Mouse (Mus musculus) gastrocnemius, postnatal 25 days (tissue): ENCODE measurements at regions not wholly inside any gene's neighbourhood (a gene's known extent, or its start where the extent isn't known, plus 50 kb on each side); places are given as distances from the start of the nearest gene placed in this dataset.
"Not testable (repeated sequence)": the region's sequence is repeated elsewhere in the genome, so short reads cannot be mapped to it uniquely, and the experiment has no call there.

ENCODE experiments used
- DNase-seq: peaks from one replicate; pipeline ENCODE4 v3.0.0; 2022

DNA sequence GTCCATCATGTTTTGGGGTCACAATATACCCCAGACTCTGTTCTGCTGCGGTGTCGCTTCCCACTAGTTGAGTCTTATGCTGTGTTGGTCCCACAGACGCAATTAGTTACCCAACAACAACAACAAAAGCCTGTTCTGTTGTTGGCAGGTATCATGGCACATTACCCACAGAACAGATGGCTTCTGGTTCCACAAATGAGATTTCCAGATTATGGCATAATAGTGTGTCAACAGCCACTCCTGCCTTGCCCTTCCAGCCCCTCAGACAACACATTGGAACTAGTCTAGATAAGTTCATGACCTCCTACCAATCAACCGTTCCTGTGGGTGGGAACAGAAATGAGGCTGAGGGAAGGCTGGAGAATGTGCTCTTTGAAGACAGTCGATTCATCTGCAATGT lies 351.5 kb downstream of the Fut8 start:
- DNase-seq, result no peak

DNA sequence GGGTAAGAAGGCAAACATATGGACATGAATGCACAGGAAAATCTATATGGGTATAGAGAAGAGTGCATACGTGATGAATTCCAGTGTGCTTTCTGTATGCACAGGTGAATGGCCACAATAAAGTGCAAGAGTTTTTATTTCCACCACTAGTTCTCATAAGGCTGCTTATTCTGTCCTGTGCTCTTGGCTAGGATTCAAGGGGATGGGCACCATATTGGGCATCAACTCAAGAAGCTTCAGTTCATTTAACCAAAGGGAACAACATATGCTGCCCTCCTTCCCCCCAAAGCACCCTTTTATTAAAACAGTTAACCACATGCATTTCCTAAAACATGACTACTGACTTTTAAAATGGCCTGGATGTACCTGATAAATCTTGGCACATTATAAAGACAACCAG lies 356.2 kb downstream of the Fut8 start:
- DNase-seq, result no peak

DNA sequence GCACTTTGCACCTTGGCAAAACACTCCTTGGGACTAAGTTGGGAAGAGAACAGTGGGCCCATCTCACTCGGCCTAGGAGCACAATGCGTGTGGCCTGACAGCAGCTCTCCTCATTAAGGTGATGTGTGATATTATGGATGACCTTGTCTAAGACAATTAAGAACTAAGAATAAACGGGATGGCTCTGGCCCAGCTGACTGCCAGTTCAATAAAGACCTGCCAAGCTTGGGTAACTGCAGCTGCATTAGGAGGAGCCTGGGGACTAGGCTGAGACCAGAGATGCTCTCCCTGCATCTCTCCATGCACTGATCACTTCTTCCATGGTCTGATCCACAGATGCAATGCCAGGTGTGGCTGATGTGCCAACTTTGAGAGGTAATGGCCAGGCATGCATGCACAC lies 356.7 kb downstream of the Fut8 start:
- DNase-seq, result no peak

GRCm38 (mm10) chr12:77595821-77596220 lies 357.9 kb downstream of the Fut8 start:
- DNase-seq, result no peak

- no peak for DNase-seq
Observed at GRCm38 (mm10) chr12:77596676-77597075, 358.8 kb downstream of the Fut8 start.

DNA sequence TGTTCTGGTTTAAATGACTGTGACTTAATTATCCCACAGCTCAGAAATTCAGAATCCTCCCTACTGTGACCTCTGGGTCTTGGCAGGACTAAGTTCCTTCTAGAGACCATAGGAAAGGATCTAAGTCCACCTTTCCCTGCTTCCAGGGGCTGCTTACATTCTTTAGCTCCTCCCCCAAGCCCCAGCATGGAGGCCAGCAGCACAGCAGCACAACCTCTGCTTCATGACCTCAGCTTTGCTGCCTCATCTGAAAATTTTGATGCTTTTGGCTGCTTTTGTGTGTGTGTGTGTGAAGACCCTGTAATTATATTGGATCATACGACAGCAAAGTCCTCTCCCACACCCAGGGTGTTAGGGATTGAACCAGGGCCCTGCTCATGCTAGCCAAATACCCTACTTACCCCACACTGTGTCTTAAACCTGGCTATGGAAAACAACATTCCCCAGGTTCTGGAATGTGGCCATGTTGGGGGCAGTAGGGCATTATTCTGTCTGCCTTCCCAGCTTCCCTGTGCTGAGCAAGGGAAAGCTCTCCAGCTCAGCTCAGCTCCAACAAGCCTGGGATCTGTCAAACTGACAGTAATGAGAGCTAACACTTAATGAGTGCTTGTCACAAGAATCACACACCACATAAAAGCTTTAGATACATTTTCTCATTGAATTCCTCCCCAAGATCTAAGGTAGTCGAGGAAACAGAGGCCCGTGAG lies 359.9 kb downstream of the Fut8 start:
- no peak for DNase-seq

GRCm38 (mm10) chr12:77598334-77598715 lies 360.4 kb downstream of the Fut8 start:
- DNase-seq, result no peak

GRCm38 (mm10) chr12:77599391-77599790 lies 361.5 kb downstream of the Fut8 start:
- no peak for DNase-seq

GRCm38 (mm10) chr12:77603832-77604501 lies 366.0 kb downstream of the Fut8 start:
- DNase-seq, result no peak

DNA sequence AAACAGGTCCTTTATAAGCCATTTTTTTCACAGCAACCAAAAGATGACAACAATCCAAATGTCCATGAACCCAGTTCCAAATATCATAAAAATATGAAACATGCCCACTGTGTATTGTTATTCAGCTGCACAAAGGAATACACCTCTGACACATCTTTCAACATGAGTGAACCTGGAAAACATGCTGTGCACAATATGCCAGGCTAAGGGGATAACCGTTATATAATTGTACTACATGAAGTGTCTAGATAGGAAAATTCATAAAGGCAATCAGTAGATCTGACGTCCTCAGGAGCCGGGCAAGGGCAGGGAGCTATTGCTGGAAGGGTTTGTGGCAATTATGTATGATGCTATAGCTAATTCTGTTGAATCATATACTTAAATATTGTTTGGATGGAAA lies 379.6 kb downstream of the Fut8 start:
- DNase-seq, result no peak

DNA sequence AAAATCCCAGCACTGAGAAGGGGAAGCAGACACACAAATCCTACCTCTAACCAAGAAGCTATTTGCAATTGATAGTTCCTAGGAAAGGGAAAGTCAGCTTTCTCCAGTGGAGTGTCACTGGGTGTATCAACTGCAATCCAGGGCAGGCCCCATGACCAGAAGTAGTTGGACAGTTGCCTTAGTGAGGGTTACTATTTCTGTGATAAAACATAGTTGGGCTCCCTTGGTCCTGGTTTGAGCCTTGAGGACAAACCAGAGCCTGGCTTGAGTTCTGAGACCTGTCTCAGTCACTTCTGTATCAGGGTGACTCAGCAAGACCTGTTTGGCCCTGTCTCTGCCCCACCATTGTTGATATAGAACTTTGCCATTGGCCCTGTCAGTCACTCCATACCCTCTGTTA lies 384.3 kb downstream of the Fut8 start:
- no peak for DNase-seq

- not testable (repeated sequence) for DNase-seq
Observed at GRCm38 (mm10) chr12:77624323-77624722, 386.4 kb downstream of the Fut8 start.

DNA sequence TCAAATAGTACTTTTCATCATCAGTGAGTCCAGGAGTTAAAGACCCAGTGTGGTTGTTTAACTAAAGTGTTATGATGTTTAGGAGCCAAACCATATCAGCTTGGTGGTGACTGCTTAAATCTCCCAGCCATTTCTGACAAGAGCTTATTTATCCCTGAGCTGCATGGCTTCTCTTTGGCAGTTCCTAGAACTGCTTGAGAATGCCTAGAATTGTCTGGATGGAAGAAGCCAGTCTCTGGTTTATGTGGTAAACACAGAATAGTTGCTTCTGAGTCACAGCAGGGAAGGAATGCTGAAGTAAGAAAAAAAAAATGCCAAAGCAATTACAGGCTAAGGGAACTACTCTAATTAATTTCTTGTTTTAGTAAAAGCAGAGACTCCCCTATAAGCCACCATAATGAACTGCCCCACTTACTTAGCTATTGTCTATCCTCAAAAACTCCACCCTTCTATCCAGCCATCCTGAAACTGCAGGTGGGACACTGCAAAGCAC lies 390.5 kb downstream of the Fut8 start:
- DNase-seq, result no peak

GRCm38 (mm10) chr12:77633981-77634650 lies 396.2 kb downstream of the Fut8 start:
- DNase-seq, result peak; percentile 50

- peak; percentile 46 for DNase-seq
Observed at GRCm38 (mm10) chr12:77638266-77638665, 400.3 kb downstream of the Fut8 start.

DNA sequence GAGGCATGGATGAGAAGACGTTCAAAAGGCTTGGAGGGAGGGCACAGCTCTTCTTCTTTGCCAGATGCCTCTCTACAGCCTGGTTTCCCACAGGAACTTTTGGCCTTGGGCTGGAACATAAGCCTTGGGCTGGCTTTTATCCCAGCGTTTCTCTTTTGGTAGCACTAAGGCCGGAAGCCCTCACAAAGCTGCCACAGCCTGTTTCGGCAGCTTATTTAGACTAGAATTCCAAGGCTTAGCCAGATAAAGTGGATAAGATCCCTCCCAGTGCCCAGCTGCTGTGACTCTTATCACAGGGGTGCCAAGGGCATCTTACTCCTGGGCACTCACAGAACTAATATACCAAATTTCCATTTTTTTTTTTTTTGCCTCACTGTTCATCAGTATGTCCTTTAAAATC lies 404.4 kb downstream of the Fut8 start:
- no peak for DNase-seq

- no peak for DNase-seq
Observed at GRCm38 (mm10) chr12:77647841-77648240, 409.9 kb downstream of the Fut8 start.

- no peak for DNase-seq
Observed at GRCm38 (mm10) chr12:77654282-77654681, 416.4 kb downstream of the Fut8 start.

- DNase-seq, result no peak
Observed at GRCm38 (mm10) chr12:77657060-77657459, 419.1 kb downstream of the Fut8 start.

GRCm38 (mm10) chr12:77657878-77658277 lies 420.0 kb downstream of the Fut8 start:
- DNase-seq, result no peak

DNA sequence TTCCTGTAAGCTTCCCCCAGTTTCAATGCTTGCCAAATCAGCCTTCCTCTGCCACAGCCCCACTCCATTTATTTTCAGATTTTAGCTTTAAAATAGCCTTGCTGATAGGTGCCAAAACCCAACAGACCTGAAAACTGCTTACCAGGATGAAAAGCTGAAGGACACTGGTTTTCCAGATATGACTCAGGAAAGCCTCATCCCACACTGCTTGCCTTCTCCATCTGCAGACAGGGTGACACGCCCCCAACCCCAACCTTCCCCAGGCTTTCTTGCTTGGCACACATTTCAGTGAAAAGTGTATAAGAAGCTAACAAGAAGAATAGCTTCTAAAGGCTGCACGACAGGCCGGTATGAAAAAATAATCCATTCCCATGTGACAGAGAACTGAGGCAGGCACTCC lies 425.3 kb downstream of the Fut8 start:
- no peak for DNase-seq

- no peak for DNase-seq
Observed at GRCm38 (mm10) chr12:77663665-77664374, 425.9 kb downstream of the Fut8 start.

DNA sequence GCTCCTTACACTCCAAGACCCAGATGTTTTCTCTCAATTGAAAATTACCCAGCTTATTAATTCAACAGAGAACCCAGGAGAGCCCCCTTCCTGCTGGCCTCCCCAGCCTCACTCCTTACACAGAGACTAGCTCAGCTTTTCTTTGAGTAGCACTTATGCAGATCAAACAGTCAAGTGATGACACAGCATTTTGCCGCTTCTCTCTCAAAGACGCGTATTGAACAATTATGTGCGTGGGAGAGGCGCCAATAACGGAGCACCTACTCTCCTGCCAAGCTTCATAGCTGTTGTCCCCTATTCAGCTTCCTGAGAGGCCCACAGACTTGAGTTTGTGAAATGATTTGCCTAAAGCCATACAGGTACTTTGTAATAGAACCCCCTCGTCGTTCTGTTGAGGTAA lies 428.5 kb downstream of the Fut8 start:
- DNase-seq, result no peak
